Mouse (Mus musculus) hematopoietic stem cell, adult 5-6 weeks (primary cell): ENCODE data around the gene Mrvi1. TPM values are rescaled to one million over a fixed set of nuclear protein-coding genes. Genes with fewer than 3 reads are reported as not detected.

Source experiments
- ATAC-seq, 2 experiments: fragments of 125-278 bp in 1 of 2; replicated peaks in 1 of 2; 2 replicates each; pipeline ENCODE4 v1.8.0; 2016 to 2017; ENCODE audit warnings: inconsistent platforms in 2 of 2, mild to moderate bottlenecking in 2 of 2, moderate number of reproducible peaks in 2 of 2, low read depth in 1 of 2, moderate TSS enrichment in 1 of 2; ENCODE audit not compliant: low FRiP score in 2 of 2, poor library complexity in 2 of 2, severe bottlenecking in 2 of 2, insufficient read depth in 1 of 2, low TSS enrichment in 1 of 2
- total RNA-seq: library from RNA; stranded (forward); fragments of 172-1452, 232-1000 nt; gene quantifications from 2 replicates; pipeline ENCODE4 v1.2.3, GENCODE M21; 2017

Gene Mrvi1
- total RNA-seq, 1 experiment from 2014 or later = 1.5 TPM

DNA sequence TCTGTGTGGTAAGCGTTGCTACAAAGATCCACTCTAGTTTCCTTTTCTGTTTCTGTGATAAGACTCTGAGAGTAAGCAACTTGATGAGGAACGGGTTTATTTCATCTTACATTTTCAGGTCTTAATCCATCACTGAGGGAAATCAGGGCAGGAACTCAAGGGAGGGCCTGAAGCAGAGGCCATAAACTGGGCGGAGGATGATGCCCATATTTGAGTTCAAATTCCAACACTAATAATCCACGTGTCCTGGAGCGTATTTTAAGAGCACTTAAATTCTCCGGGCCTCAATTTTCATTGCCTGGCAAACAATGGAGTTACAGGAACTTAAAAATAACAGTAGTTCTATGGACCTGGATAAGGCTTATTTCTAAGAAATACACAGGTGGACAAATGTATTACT is 116.7 kb downstream of the Mrvi1 start:
- no peak for ATAC-seq

- no peak for ATAC-seq
These were observed 117.2 kb downstream of the Mrvi1 start for GRCm38 (mm10) chr7:110865038-110865437.

DNA sequence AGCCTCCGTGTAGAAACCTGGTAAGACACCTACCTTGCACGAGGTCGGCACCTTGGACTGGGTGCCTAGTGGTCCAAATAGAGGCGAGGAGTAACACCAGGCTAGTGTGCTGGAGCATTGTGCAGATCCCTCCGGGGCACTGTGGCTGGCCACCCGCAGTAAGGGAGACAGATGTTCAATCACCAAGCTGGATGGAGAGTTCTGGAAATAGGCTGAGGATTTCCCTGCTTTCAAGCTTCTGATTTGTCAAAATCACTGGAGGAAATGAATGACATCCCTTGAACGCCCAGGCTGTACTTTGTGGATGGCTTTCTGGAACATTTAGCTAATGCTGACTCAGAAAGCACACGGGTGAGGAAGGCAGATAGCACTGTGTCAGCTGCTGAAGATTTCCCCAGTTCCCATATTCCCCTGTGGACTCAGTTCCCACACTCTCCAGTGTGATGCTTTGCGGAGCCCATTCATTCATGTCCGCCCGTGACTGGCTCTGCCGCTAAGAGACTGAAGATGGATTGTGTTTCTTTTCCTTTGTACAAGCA is 119.4 kb downstream of the Mrvi1 start, which contains the start of gene Lyve1:
Lyve1 (minus strand) TSS at position 489 of the 539 bp plus-strand sequence.
- ATAC-seq = no peak

- peak; percentile 32 to 57; a peak in 1 of 4 replicates for ATAC-seq
These were observed 122.1 kb downstream of the Mrvi1 start for GRCm38 (mm10) chr7:110860129-110860528.

GRCm38 (mm10) chr7:110855604-110856003 is 126.7 kb downstream of the Mrvi1 start:
- ATAC-seq = 0 out of 4 replicates have a peak, but pooled peaks of 1 of the 2 experiments have one; percentile 20

GRCm38 (mm10) chr7:110854927-110855546 is 127.2 kb downstream of the Mrvi1 start:
- ATAC-seq = no peak

- no peak for ATAC-seq
These were observed 127.7 kb downstream of the Mrvi1 start for GRCm38 (mm10) chr7:110854519-110854918.

GRCm38 (mm10) chr7:110853611-110854010 is 128.7 kb downstream of the Mrvi1 start:
- no peak for ATAC-seq

DNA sequence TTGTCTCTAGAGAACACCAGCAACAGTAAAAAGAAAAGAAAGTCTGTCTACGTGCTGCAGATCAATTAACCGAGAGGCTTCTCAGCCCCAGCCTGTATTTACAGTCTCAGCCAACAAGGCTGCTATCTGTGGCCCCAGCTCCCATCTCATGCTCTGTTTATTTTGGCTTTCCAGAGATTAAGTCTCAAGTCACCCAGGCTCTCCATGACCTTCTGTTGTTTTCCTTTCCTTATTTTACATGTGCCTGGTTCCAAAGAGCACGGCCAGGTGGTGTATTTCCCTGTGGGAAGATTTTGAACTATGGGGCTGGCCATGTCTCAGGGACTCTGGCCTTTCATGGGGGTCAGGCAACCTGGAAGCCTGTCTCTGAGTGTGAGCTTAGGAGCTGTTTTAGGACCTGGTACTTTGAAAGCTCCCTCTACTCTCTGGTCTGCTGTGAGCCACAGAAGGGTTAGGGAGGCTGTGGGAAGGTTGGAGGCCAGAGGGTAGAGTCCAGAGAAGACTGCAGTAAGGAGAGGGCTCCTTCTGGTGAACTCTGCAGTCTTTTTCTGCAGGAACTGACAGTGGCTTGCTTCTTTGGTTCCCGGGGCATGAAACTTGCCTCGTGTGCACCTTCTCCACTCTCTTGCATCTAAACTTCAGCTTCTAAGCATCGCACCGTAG is 130.6 kb downstream of the Mrvi1 start:
- no peak for ATAC-seq

DNA sequence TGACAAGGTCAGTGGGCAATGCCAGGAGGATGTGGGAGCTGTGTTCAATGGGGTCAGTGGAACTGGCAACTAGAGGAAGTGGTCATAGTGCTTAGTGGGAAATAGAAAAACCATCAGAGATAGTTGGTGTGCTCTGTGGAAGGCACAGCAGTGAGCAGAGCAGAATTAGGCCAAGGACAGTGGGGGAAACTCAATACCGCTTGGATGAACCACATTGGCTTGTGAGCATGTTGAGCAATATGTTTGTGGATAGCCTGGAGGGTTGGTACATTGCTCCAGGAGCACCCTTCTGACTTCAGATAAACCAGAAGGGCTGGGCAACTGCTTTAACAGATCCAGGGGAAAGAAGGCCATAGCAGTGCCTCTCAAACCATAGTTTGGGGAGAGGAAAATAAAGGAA is 133.9 kb downstream of the Mrvi1 start:
- no peak for ATAC-seq

- no peak for ATAC-seq
These were observed 134.9 kb downstream of the Mrvi1 start for GRCm38 (mm10) chr7:110847321-110847720.

DNA sequence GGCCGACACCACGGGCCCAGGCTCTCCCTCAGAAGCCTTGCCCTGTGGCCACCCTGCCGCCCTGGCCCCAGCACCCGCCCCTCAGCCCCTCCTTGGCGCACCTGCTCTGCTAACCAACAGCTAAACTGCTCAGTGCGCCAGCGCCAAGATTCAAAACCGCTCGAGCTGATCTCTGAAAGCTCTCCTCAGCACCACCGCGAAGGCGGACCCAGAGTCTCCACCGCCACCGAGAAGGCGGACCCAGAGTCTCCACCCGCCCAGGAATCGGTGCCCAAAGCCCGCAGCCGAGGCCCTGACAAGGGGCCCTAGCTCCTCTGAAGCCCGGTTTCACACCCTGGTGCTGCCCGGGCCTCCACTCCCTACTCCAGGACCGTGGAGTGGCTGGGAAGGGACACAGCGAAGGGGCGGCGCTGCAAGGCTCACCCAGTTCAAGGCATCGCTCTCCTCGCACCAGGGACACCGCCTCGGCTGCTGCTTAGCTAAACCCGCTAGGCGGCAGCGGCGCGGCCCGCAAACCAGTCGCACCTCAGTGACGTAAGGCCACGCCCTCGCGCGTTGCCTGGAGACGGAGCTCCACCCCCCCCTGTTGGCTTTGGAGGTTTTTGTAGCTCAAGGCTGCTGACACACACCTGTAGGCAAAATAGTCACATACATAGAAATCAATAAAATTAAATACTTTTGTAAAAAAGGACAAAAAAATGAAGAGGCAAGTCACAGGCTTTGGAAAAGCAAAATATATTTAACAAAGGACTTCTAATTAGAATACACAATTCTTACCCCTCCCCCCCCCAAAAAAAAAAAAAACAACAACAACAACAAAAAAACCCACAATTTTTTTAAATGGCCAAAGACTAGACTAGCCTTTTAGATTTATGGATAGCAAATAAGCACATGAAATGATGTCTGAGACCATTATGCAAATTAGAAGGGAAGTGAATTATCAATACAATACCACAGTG is 138.1 kb downstream of the Mrvi1 start, which contains the start of gene Rnf141:
Rnf141 (minus strand) TSS at position 542 of the 959 bp plus-strand sequence.
- peak; percentile 88 for ATAC-seq

DNA sequence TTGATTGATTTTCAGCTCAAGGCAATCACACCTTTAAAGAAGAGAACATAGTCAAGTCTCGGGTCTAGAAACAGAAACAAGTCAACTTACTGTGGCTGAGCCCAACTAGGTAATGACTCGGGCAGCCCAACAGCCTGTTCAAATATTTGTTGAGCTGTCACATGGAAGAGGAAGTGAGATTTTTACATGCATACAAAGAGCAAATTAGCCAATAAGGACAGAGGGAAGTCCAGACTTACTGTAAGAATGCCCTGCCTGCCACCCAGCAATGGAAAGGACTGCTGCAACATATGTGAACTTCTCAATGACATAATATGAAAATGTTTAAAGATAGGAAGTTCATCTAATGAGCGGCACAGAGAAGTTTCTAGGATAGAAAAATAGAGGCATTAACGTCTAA is 141.9 kb downstream of the Mrvi1 start:
- ATAC-seq = peak; percentile 82 to 86

GRCm38 (mm10) chr7:110834522-110834921 is 147.7 kb downstream of the Mrvi1 start:
- peak; percentile 89 to 96 for ATAC-seq

GRCm38 (mm10) chr7:110834018-110834417 is 148.2 kb downstream of the Mrvi1 start:
- ATAC-seq = no peak

DNA sequence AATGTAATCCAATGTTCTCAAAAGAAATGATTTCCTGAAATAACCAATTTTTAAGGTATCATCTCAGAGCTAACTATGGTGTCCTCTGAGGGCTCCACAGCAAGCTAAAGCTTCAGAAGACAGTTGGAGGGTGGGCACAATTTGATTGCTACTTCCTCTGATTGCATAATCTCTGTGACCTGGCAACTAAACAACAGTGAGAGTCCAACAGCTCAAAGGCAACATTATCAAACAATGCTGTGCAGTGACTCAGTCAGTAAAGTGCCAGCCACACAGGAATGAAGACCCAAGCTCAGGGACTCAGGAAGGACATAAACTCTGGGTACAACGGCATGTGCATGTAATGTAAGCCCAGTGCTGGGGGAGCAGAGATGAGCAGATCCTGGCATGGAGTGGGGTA is 149.2 kb downstream of the Mrvi1 start:
- ATAC-seq = peak; percentile 33 to 49; a peak in 1 of 4 replicates
